Mouse (Mus musculus) erythroblast, embryonic 14.5 days (primary cell): Measurements from ENCODE around the gene Fstl3.

Source experiments
- GATA1 ChIP-seq: IDR thresholded peaks from 2 replicates; pipeline ENCODE4 v1.6.1; 2012; ENCODE audit warnings: low read length, inconsistent platforms, mixed read lengths
- TAL1 ChIP-seq: IDR thresholded peaks from 3 replicates; pipeline ENCODE4 v1.6.1; 2012; ENCODE audit warnings: low read length, inconsistent platforms, mixed read lengths

DNA sequence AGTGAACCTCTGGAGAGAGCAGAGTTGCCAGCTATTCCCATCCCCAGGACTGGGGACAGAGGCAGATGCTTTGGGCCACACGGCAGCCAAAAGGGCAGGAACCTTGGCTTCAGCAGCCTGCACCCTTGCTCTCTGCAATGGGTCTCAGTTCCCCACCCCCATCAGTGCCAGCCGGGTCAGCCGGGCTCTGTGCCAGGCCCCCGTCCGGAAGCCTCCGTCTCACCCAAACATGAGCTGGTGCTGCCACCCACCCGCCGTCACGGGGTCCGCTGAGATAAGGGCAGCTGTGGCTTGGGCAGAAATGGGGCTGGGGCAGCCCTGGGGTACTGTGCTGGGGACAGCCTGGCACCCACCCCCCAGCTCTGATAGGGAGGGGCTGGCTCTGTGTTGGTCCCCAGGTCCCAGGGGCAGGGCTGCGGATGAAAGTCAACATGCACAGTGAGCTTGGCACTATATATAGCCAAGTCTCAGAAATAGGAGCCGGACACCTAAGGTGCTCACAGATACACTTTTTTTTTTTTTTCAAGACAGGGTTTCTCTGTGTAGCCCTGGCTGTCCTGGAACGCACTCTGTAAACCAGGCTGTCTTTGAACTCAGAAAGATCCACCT lies 47.6 kb upstream of the Fstl3 start:
- TF ChIP-seq GATA1 (no peak), TAL1 (no peak)
